1 mouse cellular context compared by ENCODE assay signal in the genomic region with DNA sequence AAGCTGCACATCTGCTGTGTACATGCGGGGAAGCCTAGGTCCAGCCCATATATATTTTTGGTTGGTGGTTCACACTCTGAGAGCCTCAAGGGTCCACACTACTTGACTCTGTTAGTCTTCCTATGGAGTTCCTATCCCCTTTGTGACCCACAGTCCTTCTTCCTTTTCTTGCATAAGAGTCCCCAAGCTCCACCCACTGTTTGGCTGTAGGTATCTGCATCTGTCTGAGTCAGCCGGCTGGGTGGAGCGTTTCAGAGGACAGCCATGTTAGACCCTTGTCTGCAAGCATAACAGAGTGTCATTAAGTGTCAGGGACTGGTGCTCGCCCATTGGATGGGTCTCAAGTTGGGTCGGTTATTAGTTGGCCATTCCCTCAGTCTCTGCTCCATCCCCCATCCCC.
TF ChIP-seq lines count a peak whose summit lies in the region.

No protein-coding gene starts in this region.

TF ChIP-seq in MEL, 35 proteins besides CTCF, POLR2A, EP300 and RAD21 (continued from another document):
- no peak for TF ChIP-seq UBTF (IDR thresholded peaks at IDR 0.05; ENCODE audit: borderline replicate concordance, insufficient read depth, low read depth, low read length)
- no peak for TF ChIP-seq SIN3A (IDR thresholded peaks at IDR 0.05; ENCODE audit: low read length)
- TF ChIP-seq USF1 (IDR thresholded peaks at IDR 0.05; ENCODE audit: low read depth, low read length) = no peak
- no peak for TF ChIP-seq RCOR1 (IDR thresholded peaks at IDR 0.05; ENCODE audit: low read depth, low read length)
- TF ChIP-seq KAT2A (conservative IDR thresholded peaks at IDR 0.05; ENCODE audit: low read depth, low read length) = no peak
- no peak for TF ChIP-seq MAX (IDR thresholded peaks at IDR 0.05; ENCODE audit: low read length)
- no peak for TF ChIP-seq MYC (IDR thresholded peaks at IDR 0.05; ENCODE audit: low read depth, low read length)
